Comparison of ENCODE assay signal across 26 mouse cellular contexts in the genomic region with DNA sequence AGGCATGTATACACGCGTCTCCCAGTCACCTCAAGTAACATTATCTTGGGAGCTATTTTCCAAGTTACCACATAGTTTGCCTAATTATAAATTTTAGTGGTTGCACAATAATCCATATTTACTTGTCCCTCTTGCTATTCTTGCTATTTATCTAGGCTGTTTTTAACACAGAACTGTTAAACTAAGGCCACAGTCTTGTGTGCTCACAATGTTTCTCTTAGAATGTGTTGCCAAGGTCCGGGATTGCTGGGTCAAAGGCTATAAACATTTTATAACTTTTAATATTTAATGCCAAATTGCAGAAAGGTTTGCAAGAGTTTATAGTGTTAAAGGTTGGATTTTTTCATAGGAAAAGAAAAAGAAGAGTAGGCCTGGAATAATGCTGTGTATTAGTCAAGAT. TPM values are rescaled to one million over a fixed set of nuclear protein-coding genes. Genes with fewer than 3 reads are reported as not detected.
DNase-seq lines count a peak whose midpoint lies in the region; ATAC-seq and TF ChIP-seq lines count a peak whose summit lies in the region.
"Had no signal": no experiment of that assay in that cellular context is flagged by ENCODE, and none has a peak within 500 bp of the region (broad histone marks: within the 10 kb centered on the region; RNA-seq: fewer than 3 reads in every experiment).

No protein-coding gene starts in this region.

- H3K4me3 ChIP-seq in kidney, embryonic 15.5 days (replicated peaks) = no peak overlapping the region
- H3K4me3 ChIP-seq in lung, postnatal 0 days (ENCODE audit: low read depth, low read length) = no peak overlapping the region
- H3K4me3 ChIP-seq: embryonic facial prominence, embryonic 12.5 days; embryonic facial prominence, embryonic 15.5 days; gastrocnemius, adult 2 months; hindbrain, embryonic 12.5 days had no signal

- no peak overlapping the region for H3K4me2 ChIP-seq in kidney, embryonic 15.5 days
- no peak overlapping the region for H3K4me2 ChIP-seq in lung, postnatal 0 days (replicated peaks; ENCODE audit: low read depth, low read length)
- H3K4me2 ChIP-seq: embryonic facial prominence, embryonic 12.5 days; embryonic facial prominence, embryonic 15.5 days; heart, embryonic 11.5 days; hindbrain, embryonic 12.5 days had no signal

- H3K27ac ChIP-seq in kidney, embryonic 15.5 days = no peak overlapping the region
- no peak overlapping the region for H3K27ac ChIP-seq in lung, postnatal 0 days (ENCODE audit: low read length)
- H3K27ac ChIP-seq: embryonic facial prominence, embryonic 12.5 days; embryonic facial prominence, embryonic 15.5 days; gastrocnemius, adult 2 months; hindbrain, embryonic 12.5 days had no signal

- WGBS in kidney, embryonic 15.5 days = 92% methylated on average over 3 of the region's 3 CpGs
- WGBS in lung, postnatal 0 days = 67% methylated on average over 3 of the region's 3 CpGs

- no peak for TF ChIP-seq CTCF in lung, postnatal 0 days (IDR thresholded peaks at IDR 0.05)

- no peaks in the 10 kb centered on the region for H3K27me3 ChIP-seq in kidney, embryonic 15.5 days
- H3K27me3 ChIP-seq in lung, postnatal 0 days (replicated peaks; ENCODE audit: insufficient read depth, low read length) = no peaks in the 10 kb centered on the region
- H3K27me3 ChIP-seq: CH12.LX; embryonic facial prominence, embryonic 12.5 days; embryonic facial prominence, embryonic 15.5 days; hindbrain, embryonic 12.5 days; Patski had no signal

- no peak for ATAC-seq in kidney, embryonic 15.5 days (replicated peaks; ENCODE audit: low FRiP score)
- ATAC-seq in lung, postnatal 0 days = no peak
- no peak for ATAC-seq in monocyte, adult 5-6 weeks (replicated peaks; ENCODE audit: insufficient number of reproducible peaks, low FRiP score, low TSS enrichment, poor library complexity, severe bottlenecking)
- ATAC-seq: forebrain, embryonic 14.5 days; forebrain, postnatal 0 days; Patski had no signal

- H3K4me1 ChIP-seq in kidney, embryonic 15.5 days = no peaks in the 10 kb centered on the region
- H3K4me1 ChIP-seq in lung, postnatal 0 days (ENCODE audit: insufficient read depth, low read depth, low read length) = no peaks in the 10 kb centered on the region
- H3K4me1 ChIP-seq: embryonic facial prominence, embryonic 12.5 days; embryonic facial prominence, embryonic 15.5 days; hindbrain, embryonic 12.5 days had no signal

- 0 out of 2 replicates have a peak, but pooled peaks have one; percentile 13 for TF ChIP-seq EP300 in lung, postnatal 0 days (IDR thresholded peaks at IDR 0.05)

- H3K9me3 ChIP-seq in kidney, embryonic 15.5 days (replicated peaks) = no peaks in the 10 kb centered on the region
- H3K9me3 ChIP-seq in lung, postnatal 0 days (ENCODE audit: low read length) = no peaks in the 10 kb centered on the region
- H3K9me3 ChIP-seq: embryonic facial prominence, embryonic 12.5 days; embryonic facial prominence, embryonic 15.5 days; G1E; hindbrain, embryonic 12.5 days had no signal

- no peaks in the 10 kb centered on the region for H3K36me3 ChIP-seq in kidney, embryonic 15.5 days
- H3K36me3 ChIP-seq in lung, postnatal 0 days (ENCODE audit: insufficient read depth, low read length) = no peaks in the 10 kb centered on the region
- H3K36me3 ChIP-seq: embryonic facial prominence, embryonic 12.5 days; embryonic facial prominence, embryonic 15.5 days; G1E; hindbrain, embryonic 12.5 days had no signal

- peak; percentile 24 for DNase-seq in kidney, adult 9 months
- DNase-seq in kidney, postnatal 36 days = peak; percentile 6 to 37
- DNase-seq in kidney, adult 11 months = no peak
- DNase-seq in lung, postnatal 0 days (ENCODE audit: low spot score) = peak; percentile 24
- no peak for DNase-seq in lung, postnatal 10 days
- DNase-seq: adrenal gland, adult 2 months; adrenal gland, postnatal 14 days; B cell, adult 2 months; cerebellum, adult 11 months; cerebellum, adult 2 months; cerebellum, adult 9-11 months; cerebellum, postnatal 25 days; forebrain, postnatal 0 days; gastrocnemius, adult 2 months; gastrocnemius, postnatal 14 days; heart, adult 11 months had no signal

- H3K9ac ChIP-seq in kidney, embryonic 15.5 days = no peak overlapping the region
- H3K9ac ChIP-seq in lung, postnatal 0 days (replicated peaks; ENCODE audit: low read depth) = no peak overlapping the region
- H3K9ac ChIP-seq: embryonic facial prominence, embryonic 12.5 days; embryonic facial prominence, embryonic 15.5 days; forebrain, postnatal 0 days; hindbrain, embryonic 12.5 days had no signal

RNA-seq across cellular contexts. Expression of a gene that starts 40.5 kb away (rescaled TPM):
- polyA plus RNA-seq in kidney, embryonic 15.5 days (2015; fragmentation: Nextera tagmentation; extraction: Ambion mirVana) = 12.1 and 12.4 TPM in 2 replicates
- polyA plus RNA-seq in lung, postnatal 0 days (2015; fragmentation: Nextera tagmentation; extraction: Ambion mirVana) = 17.5 and 18.4 TPM in 2 replicates
- total RNA-seq in monocyte, adult 5-6 weeks (2017) = 48.7 to 59.8 TPM (median 57.8 TPM) in 3 replicates

RNA-seq across cellular contexts. Expression of a gene that starts 55.6 kb away (rescaled TPM):
- 72.2 and 74.4 TPM in 2 replicates for polyA plus RNA-seq in kidney, embryonic 15.5 days (2015; fragmentation: Nextera tagmentation; extraction: Ambion mirVana)
- polyA plus RNA-seq in lung, postnatal 0 days (2015; fragmentation: Nextera tagmentation; extraction: Ambion mirVana) = 31.5 and 33.7 TPM in 2 replicates
- total RNA-seq in monocyte, adult 5-6 weeks (2017) = 12.8 to 25.9 TPM (median 25.3 TPM) in 3 replicates

Comparison
In these comparisons a context has a peak if more than half of its experiments do, and no peak if none do; other contexts are left out.
1. DNase-seq: peak in kidney, adult 9 months (single experiment), kidney, postnatal 36 days (2 of 2) and lung, postnatal 0 days (single experiment); none in kidney, adult 11 months (single experiment) and lung, postnatal 10 days (single experiment).